Mouse (Mus musculus): ENCODE data around the gene Lrrk1.

DNA sequence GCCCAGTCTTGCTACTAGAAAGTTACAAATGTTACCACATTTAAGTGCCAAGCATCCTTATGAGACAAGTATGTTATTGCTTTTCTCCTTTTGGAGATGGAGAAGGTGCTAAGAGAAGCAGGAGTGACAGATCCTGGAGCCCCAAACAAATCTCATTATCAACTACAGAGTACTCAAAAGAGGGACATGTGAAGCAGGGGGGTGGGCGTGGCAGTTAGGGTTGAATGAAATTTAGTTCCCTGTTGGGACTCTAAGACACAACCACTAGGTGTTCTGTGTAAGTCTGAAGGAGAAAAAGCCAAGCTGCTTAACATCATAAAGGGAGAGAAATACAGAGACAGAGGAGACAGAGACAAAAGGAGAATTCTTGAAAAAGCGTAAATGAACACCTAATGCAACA is 60.6 kb downstream of the Lrrk1 start:
- TF ChIP-seq POLR2A (IDR thresholded peaks at IDR 0.05; ENCODE audit: insufficient read depth, low read depth, low read length) (no peak), CTCF (IDR thresholded peaks at IDR 0.05; ENCODE audit: insufficient read depth, low read depth, low read length) (no peak)
